Mouse (Mus musculus) lung, embryonic 14.5 days (tissue): ENCODE results near the gene Impdh1. TPM values are rescaled to one million over a fixed set of nuclear protein-coding genes. Genes with fewer than 3 reads are reported as not detected.

Experiments used
- ATAC-seq: fragments of 200-750 bp; cut with Nextera tagmentation; 2 replicates; pipeline ENCODE4 v1.8.0; 2017; ENCODE audit warnings: mild to moderate bottlenecking, moderate TSS enrichment, moderate library complexity; ENCODE audit not compliant: insufficient read depth
- DNase-seq: peaks from one replicate; pipeline ENCODE4 v3.0.0-alpha.2; 2015
- H3K27ac ChIP-seq: fragments of 300-500 bp; sonication (generic); 2 replicates; pipeline ENCODE4 v1.5.1; 2014; ENCODE audit warnings: low read depth, mild to moderate bottlenecking, moderate library complexity
- H3K27me3 ChIP-seq: fragments of 300-500 bp; sonication (generic); 2 replicates; pipeline ENCODE4 v1.6.1; 2014; ENCODE audit warnings: low read length, control low read depth; ENCODE audit not compliant: insufficient read depth
- H3K36me3 ChIP-seq: fragments of 300-500 bp; sonication (generic); 2 replicates; pipeline ENCODE4 v1.6.1; 2014; ENCODE audit warnings: control low read depth; ENCODE audit not compliant: insufficient read depth
- H3K4me1 ChIP-seq: fragments of 300-500 bp; sonication (generic); 2 replicates; pipeline ENCODE4 v1.6.1; 2014; ENCODE audit warnings: antibody characterized with exemption, control low read depth; ENCODE audit not compliant: insufficient read depth
- H3K4me2 ChIP-seq: fragments of 300-500 bp; sonication (generic); 2 replicates; pipeline ENCODE4 v1.6.1; 2014; ENCODE audit warnings: mild to moderate bottlenecking
- H3K4me3 ChIP-seq: fragments of 300-500 bp; sonication (generic); 2 replicates; pipeline ENCODE4 v1.5.1; 2014; ENCODE audit warnings: low read depth, low read length
- H3K9ac ChIP-seq: fragments of 300-500 bp; sonication (generic); 2 replicates; pipeline ENCODE4 v1.6.1; 2014
- H3K9me3 ChIP-seq: fragments of 300-500 bp; sonication (generic); 2 replicates; pipeline ENCODE4 v1.6.1; 2016; ENCODE audit warnings: low read depth, low read length, control low read depth
- CTCF ChIP-seq: IDR thresholded peaks from 2 replicates; pipeline ENCODE4 v1.5.1; 2016; ENCODE audit warnings: antibody characterized with exemption, low read depth
- WGBS: fragments of 180-500 bp; shearing (Covaris S2); extraction: QIAGEN DNeasy Blood & Tissue Kit; methylation state at CpG from one replicate; pipeline ENCODE4 v1.1.7; 2014; 5-methylcytosine and 5-hydroxymethylcytosine counted together
- polyA plus RNA-seq: library from polyadenylated mRNA; unstranded; fragments of >200 nt; fragmentation: Nextera tagmentation; extraction: Ambion mirVana; gene quantifications from 2 replicates; pipeline ENCODE4 v1.2.1, GENCODE M21; 2014

The Impdh1 gene
- polyA plus RNA-seq, 1 experiment from 2014 or later, result 51.6 TPM

GRCm38 (mm10) chr6:29199223-29199855, 16.8 kb downstream of the Impdh1 start:
- no peak for DNase-seq
- 32% methylated on average over 8 of the region's 8 CpGs for WGBS
- H3K4me2 ChIP-seq, result peak overlapping the region; percentile 67

GRCm38 (mm10) chr6:29198309-29199222, 17.6 kb downstream of the Impdh1 start:
- ATAC-seq (peak; percentile 90), DNase-seq (peak; percentile 99)
- Histone ChIP-seq H3K9me3 (no peaks in the 10 kb centered on the region), H3K4me1 (no peaks in the 10 kb centered on the region), H3K27me3 (no peaks in the 10 kb centered on the region; the same call in 1 of the 2 replicates), H3K4me2 (peak overlapping the region; percentile 67), H3K4me3 (peak overlapping the region; percentile 33), H3K36me3 (peaks cover 5% of the 10 kb centered on the region; the same call in 1 of the 2 replicates), H3K27ac (no peak overlapping the region), H3K9ac (peak overlapping the region; percentile 45; the same call in 1 of the 2 replicates)
- TF ChIP-seq CTCF, result peak; percentile 94
- WGBS, result 11% methylated on average over 25 of the region's 25 CpGs

More at GRCm38 (mm10) chr6:29199223-29199855, 16.8 kb downstream of the Impdh1 start:
- no peak overlapping the region for H3K27ac ChIP-seq
- H3K27me3 ChIP-seq, result no peaks in the 10 kb centered on the region; the same call in 1 of the 2 replicates
- H3K9me3 ChIP-seq, result no peaks in the 10 kb centered on the region
- TF ChIP-seq CTCF, result no peak
- H3K4me1 ChIP-seq, result no peaks in the 10 kb centered on the region
- peak overlapping the region; percentile 45; the same call in 1 of the 2 replicates for H3K9ac ChIP-seq
- peak; percentile 2; the same call in 1 of the 2 replicates for ATAC-seq
- peak overlapping the region; percentile 33 for H3K4me3 ChIP-seq
- peaks cover 13% of the 10 kb centered on the region; the same call in 1 of the 2 replicates for H3K36me3 ChIP-seq

- no peak for ATAC-seq
- Histone ChIP-seq H3K27me3 (no peaks in the 10 kb centered on the region; the same call in 1 of the 2 replicates), H3K4me1 (no peaks in the 10 kb centered on the region), H3K27ac (no peak overlapping the region), H3K9me3 (no peaks in the 10 kb centered on the region), H3K4me2 (no peak overlapping the region), H3K9ac (no peak overlapping the region), H3K4me3 (no peak overlapping the region), H3K36me3 (no peaks in the 10 kb centered on the region)
- WGBS, result 82% methylated on average over 5 of the region's 5 CpGs
- no peak for TF ChIP-seq CTCF
- no peak for DNase-seq
Observed at GRCm38 (mm10) chr6:29195846-29196698, 20.1 kb downstream of the Impdh1 start.

GRCm38 (mm10) chr6:29195146-29195545, 21.0 kb downstream of the Impdh1 start:
- Histone ChIP-seq H3K27ac (no peak overlapping the region), H3K9ac (no peak overlapping the region), H3K4me1 (no peaks in the 10 kb centered on the region), H3K36me3 (no peaks in the 10 kb centered on the region), H3K4me2 (no peak overlapping the region), H3K27me3 (no peaks in the 10 kb centered on the region; the same call in 1 of the 2 replicates), H3K9me3 (no peaks in the 10 kb centered on the region), H3K4me3 (no peak overlapping the region)
- 85% methylated on average over 5 of the region's 5 CpGs for WGBS
- TF ChIP-seq CTCF, result no peak
- DNase-seq (no peak), ATAC-seq (no peak)

- no peaks in the 10 kb centered on the region; the same call in 1 of the 2 replicates for H3K27me3 ChIP-seq
- no peaks in the 10 kb centered on the region for H3K4me1 ChIP-seq
- no peak overlapping the region for H3K9ac ChIP-seq
- no peaks in the 10 kb centered on the region for H3K9me3 ChIP-seq
- ATAC-seq, result no peak
- no peak overlapping the region for H3K4me3 ChIP-seq
- no peak for TF ChIP-seq CTCF
- DNase-seq, result no peak
- H3K27ac ChIP-seq, result no peak overlapping the region
- H3K36me3 ChIP-seq, result no peaks in the 10 kb centered on the region
- no peak overlapping the region for H3K4me2 ChIP-seq
- 53% methylated on average over 15 of the region's 15 CpGs for WGBS
Observed at GRCm38 (mm10) chr6:29193961-29194750, 22.0 kb downstream of the Impdh1 start.

- Histone ChIP-seq H3K4me1 (no peaks in the 10 kb centered on the region), H3K9ac (no peak overlapping the region), H3K36me3 (no peaks in the 10 kb centered on the region), H3K27ac (no peak overlapping the region), H3K9me3 (no peaks in the 10 kb centered on the region), H3K27me3 (no peaks in the 10 kb centered on the region), H3K4me2 (no peak overlapping the region), H3K4me3 (no peak overlapping the region)
- no peak for TF ChIP-seq CTCF
- 67% methylated on average over 1 of the region's 1 CpGs for WGBS
- DNase-seq (no peak), ATAC-seq (no peak)
Observed at GRCm38 (mm10) chr6:29187936-29188335, 28.2 kb downstream of the Impdh1 start.
